Mouse (Mus musculus): ENCODE results near the gene Mgat2. TPM values are rescaled to one million over a fixed set of nuclear protein-coding genes. Genes with fewer than 3 reads are reported as not detected.

Mgat2 gene
- polyA plus RNA-seq, 1 experiment from 2014 or later: 32.6 TPM

DNA sequence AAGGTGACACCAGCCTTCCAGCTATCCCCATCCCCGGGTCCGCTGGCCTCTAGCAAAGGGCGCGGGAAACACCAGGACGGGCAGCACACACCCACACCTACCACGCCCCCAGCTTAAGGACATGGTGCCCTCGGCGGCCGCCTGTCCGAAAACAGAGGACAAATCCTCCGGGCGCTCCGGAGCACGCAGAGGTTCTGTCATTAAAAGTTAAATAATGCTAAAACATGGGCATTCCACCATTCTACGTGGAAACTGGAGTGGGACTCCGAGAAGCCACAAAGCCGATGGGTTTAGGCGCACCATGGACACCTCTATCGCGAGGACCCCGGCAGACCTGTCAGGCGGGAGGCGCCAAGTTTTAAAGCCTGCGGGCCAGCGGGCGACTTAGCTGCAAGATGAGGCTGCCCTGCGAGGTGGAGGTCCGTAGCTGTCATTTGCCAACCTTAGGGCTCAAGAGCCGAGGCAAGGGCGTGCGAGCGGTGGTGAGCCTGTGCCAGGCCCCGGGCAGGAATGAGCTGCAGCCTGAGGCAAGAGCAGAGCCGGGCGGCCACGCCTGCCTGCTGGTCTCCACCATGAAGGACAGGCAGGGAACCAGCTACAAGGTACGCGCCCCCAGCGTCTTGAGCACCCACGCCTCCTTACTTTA is 15.4 kb upstream of the Mgat2 start, which contains the start of gene Lrr1:
TSS of gene Lrr1 (plus strand) at position 354 of the 646 bp plus-strand sequence.
- H3K27me3 ChIP-seq (replicated peaks; ENCODE audit: control insufficient read depth, insufficient read depth, low read length): no peaks in the 10 kb centered on the region
- peak; percentile 95 for ATAC-seq
- peak within 1 kb of the TSS; percentile 81 for H3K27ac ChIP-seq (ENCODE audit: low read length)
- peaks cover 10% of the 10 kb centered on the region for H3K4me1 ChIP-seq (replicated peaks; ENCODE audit: control insufficient read depth, insufficient read depth, low read length)
- H3K36me3 ChIP-seq (ENCODE audit: control insufficient read depth, insufficient read depth): no peaks in the 10 kb centered on the region
- peak within 1 kb of the TSS; percentile 79 for H3K9ac ChIP-seq (replicated peaks; ENCODE audit: low read depth, low read length)
- H3K9me3 ChIP-seq (ENCODE audit: control insufficient read depth, low read length): no peaks in the 10 kb centered on the region
- H3K4me2 ChIP-seq (ENCODE audit: low read length): peak within 1 kb of the TSS; percentile 91
- peak within 1 kb of the TSS; percentile 87 for H3K4me3 ChIP-seq (replicated peaks; ENCODE audit: low read length)
- under 1% methylated on average over 40 of the region's 40 CpGs for WGBS

DNA sequence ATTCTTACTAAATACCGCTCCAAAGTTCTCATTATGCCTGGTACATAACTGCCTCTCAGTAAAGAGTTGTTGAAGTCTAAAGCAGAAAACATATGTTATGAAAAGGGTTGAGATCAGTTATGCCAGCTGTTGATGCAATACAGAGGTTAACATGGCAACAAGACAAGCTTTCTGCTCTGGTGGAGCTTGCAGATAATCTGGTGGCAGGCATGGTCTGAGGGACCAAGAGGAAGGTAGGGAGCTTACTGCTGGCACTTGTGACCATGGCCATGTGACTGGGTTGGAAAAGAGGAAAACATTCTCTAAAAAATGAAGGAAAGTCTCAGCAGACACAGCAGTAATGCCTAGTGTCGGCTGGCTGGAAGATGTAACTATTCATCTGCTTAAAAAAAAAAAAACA is 12.7 kb upstream of the Mgat2 start:
- Histone ChIP-seq H3K36me3 (ENCODE audit: control insufficient read depth, insufficient read depth) (no peaks in the 10 kb centered on the region; the same call in 1 of the 2 replicates), H3K9me3 (ENCODE audit: control insufficient read depth, low read length) (no peaks in the 10 kb centered on the region), H3K4me2 (ENCODE audit: low read length) (no peak overlapping the region), H3K4me1 (replicated peaks; ENCODE audit: control insufficient read depth, insufficient read depth, low read length) (peaks cover 10% of the 10 kb centered on the region), H3K27me3 (replicated peaks; ENCODE audit: control insufficient read depth, insufficient read depth, low read length) (no peaks in the 10 kb centered on the region), H3K9ac (replicated peaks; ENCODE audit: low read depth, low read length) (no peak overlapping the region), H3K4me3 (replicated peaks; ENCODE audit: low read length) (no peak overlapping the region), H3K27ac (ENCODE audit: low read length) (no peak overlapping the region)
- 95% methylated on average over 2 of the region's 2 CpGs for WGBS
- ATAC-seq: no peak

DNA sequence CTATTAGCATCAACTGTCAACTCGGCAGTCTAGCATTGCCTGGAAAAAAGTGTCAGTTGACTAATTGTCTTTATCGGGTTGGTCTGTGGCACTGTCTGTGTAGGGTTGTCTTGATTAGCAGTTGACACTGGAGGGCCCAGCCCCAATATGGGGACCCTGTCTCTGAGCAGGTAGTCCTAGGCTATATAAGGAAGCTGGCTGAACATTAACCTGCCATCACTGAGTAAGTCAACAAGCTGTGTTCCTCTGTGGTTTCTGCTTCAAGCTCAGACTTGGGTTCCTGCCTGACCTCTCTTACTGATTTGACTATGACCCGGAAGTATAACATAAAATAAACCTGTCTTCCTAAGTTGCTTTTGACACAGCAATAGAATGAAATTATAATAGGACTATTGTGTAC is 8.0 kb upstream of the Mgat2 start:
- Histone ChIP-seq H3K4me2 (ENCODE audit: low read length) (no peak overlapping the region), H3K27ac (ENCODE audit: low read length) (no peak overlapping the region), H3K4me1 (replicated peaks; ENCODE audit: control insufficient read depth, insufficient read depth, low read length) (no peaks in the 10 kb centered on the region), H3K27me3 (replicated peaks; ENCODE audit: control insufficient read depth, insufficient read depth, low read length) (no peaks in the 10 kb centered on the region), H3K36me3 (ENCODE audit: control insufficient read depth, insufficient read depth) (no peaks in the 10 kb centered on the region; the same call in 1 of the 2 replicates), H3K4me3 (replicated peaks; ENCODE audit: low read length) (no peak overlapping the region), H3K9me3 (ENCODE audit: control insufficient read depth, low read length) (no peaks in the 10 kb centered on the region), H3K9ac (replicated peaks; ENCODE audit: low read depth, low read length) (no peak overlapping the region)
- WGBS: 93% methylated on average over 3 of the region's 3 CpGs
- ATAC-seq: no peak

DNA sequence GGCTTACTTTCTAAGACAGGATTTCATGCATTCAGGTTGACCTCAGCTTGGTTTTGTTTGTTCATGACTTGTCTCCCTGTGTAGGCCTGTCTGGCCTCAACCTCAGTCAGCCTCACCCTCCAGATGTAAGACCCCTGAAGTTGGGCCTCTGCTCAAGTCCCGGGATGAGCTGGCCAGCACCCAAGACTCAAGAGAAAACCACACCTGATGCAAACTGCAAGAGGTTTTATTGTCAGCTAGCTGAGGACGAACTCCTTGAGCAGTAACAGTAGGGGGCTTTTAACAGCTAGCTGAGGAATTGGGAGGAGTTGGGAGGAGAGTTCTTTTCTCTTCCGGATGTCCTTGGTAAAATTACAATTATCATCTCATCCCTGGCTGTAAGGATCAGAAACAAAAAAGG is 6.4 kb upstream of the Mgat2 start:
- Histone ChIP-seq H3K36me3 (ENCODE audit: control insufficient read depth, insufficient read depth) (peaks cover 5% of the 10 kb centered on the region; the same call in 1 of the 2 replicates), H3K4me2 (ENCODE audit: low read length) (no peak overlapping the region), H3K4me1 (replicated peaks; ENCODE audit: control insufficient read depth, insufficient read depth, low read length) (no peaks in the 10 kb centered on the region), H3K9me3 (ENCODE audit: control insufficient read depth, low read length) (no peaks in the 10 kb centered on the region), H3K27me3 (replicated peaks; ENCODE audit: control insufficient read depth, insufficient read depth, low read length) (no peaks in the 10 kb centered on the region), H3K27ac (ENCODE audit: low read length) (no peak overlapping the region), H3K9ac (replicated peaks; ENCODE audit: low read depth, low read length) (no peak overlapping the region), H3K4me3 (replicated peaks; ENCODE audit: low read length) (no peak overlapping the region)
- 71% methylated on average over 3 of the region's 3 CpGs for WGBS
- no peak for ATAC-seq

DNA sequence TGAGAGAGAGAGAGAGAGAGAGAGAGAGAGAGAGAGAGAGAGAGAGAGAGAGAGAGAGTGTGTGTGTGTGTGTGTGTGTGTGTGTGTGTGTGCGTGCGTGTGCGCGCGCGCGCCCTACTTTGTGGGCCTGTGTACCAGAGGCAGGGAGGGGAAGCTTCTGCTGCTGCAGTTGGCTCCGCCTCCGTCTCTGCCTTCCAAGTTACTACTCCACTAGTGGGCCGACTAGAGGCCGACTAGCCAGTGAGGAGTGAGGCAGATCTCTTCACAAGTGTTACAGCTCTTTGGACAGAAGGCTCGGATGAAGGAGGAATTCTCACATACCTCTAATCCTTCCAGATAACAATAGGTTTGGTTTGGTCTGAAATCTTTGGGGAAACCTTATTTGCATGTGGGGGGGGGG is 4.6 kb upstream of the Mgat2 start:
- no peak for ATAC-seq
- peaks cover 6% of the 10 kb centered on the region for H3K4me1 ChIP-seq (replicated peaks; ENCODE audit: control insufficient read depth, insufficient read depth, low read length)
- WGBS: 76% methylated on average over 12 of the region's 12 CpGs

DNA sequence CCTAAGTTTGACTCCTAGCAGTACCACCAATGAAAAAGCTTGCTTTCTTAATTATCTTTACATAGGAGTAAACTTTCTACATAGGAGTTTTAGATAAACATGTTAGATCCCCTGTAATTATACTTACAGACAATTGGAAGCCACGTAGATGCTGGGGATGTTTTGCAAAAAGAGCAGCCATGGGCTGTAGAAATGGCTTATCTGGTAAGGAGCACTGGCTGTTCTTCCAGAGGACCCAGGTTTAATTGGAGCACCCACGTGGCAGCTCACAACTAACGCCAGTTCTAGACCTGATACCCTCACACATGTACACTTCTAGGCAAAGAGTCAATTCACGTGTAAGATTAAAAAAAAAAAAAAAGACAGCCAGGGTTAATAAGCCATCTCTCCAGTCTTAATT is 2.2 kb upstream of the Mgat2 start:
- Histone ChIP-seq H3K36me3 (ENCODE audit: control insufficient read depth, insufficient read depth) (peaks cover 6% of the 10 kb centered on the region; the same call in 1 of the 2 replicates), H3K4me2 (ENCODE audit: low read length) (no peak overlapping the region), H3K27ac (ENCODE audit: low read length) (no peak overlapping the region), H3K9me3 (ENCODE audit: control insufficient read depth, low read length) (no peaks in the 10 kb centered on the region), H3K9ac (replicated peaks; ENCODE audit: low read depth, low read length) (no peak overlapping the region), H3K4me3 (replicated peaks; ENCODE audit: low read length) (no peak overlapping the region), H3K27me3 (replicated peaks; ENCODE audit: control insufficient read depth, insufficient read depth, low read length) (no peaks in the 10 kb centered on the region), H3K4me1 (replicated peaks; ENCODE audit: control insufficient read depth, insufficient read depth, low read length) (peaks cover 18% of the 10 kb centered on the region)
- 86% methylated on average over 4 of the region's 4 CpGs for WGBS
- ATAC-seq: no peak

More for the DNA sequence above, 4.6 kb upstream of the Mgat2 start:
- H3K27ac ChIP-seq (ENCODE audit: low read length): no peak overlapping the region
- no peaks in the 10 kb centered on the region for H3K9me3 ChIP-seq (ENCODE audit: control insufficient read depth, low read length)
- peaks cover 6% of the 10 kb centered on the region; the same call in 1 of the 2 replicates for H3K36me3 ChIP-seq (ENCODE audit: control insufficient read depth, insufficient read depth)
- no peak overlapping the region for H3K4me2 ChIP-seq (ENCODE audit: low read length)
- no peak overlapping the region for H3K4me3 ChIP-seq (replicated peaks; ENCODE audit: low read length)
- H3K9ac ChIP-seq (replicated peaks; ENCODE audit: low read depth, low read length): no peak overlapping the region
- no peaks in the 10 kb centered on the region for H3K27me3 ChIP-seq (replicated peaks; ENCODE audit: control insufficient read depth, insufficient read depth, low read length)

DNA sequence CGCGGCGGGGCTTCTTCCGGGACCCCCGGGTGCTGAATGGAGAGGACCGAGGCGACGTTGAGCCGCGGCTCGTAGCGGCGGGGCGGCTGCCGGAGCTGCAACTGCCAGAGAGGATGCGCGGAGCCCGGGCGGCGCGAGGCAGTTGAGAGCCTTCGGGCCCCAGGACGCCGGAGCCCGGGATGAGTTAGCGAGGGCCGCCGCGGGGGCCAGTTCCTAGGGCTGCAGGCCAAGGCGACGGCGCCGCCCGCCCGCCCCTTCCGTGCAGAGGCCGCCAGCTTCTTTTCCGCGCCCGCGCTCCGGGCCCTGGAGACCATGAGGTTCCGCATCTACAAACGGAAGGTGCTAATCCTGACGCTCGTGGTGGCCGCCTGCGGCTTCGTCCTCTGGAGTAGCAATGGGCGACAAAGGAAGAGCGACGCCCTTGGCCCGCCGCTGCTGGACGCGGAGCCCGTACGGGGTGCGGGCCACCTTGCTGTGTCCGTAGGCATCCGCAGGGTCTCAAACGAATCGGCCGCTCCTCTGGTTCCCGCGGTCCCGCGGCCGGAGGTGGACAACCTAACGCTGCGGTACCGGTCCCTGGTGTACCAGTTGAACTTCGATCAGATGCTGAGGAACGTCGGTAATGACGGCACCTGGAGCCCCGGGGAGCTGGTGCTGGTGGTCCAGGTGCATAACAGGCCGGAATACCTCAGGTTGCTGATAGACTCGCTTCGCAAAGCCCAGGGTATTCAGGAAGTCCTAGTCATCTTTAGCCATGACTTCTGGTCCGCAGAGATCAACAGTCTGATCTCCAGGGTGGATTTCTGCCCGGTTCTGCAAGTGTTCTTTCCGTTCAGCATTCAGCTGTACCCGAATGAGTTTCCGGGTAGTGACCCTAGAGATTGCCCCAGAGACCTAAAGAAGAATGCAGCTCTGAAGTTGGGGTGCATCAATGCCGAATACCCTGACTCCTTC is 662 bp downstream of the Mgat2 start:
- peak overlapping the region; percentile 94 for H3K4me3 ChIP-seq (replicated peaks; ENCODE audit: low read length)
- H3K4me1 ChIP-seq (replicated peaks; ENCODE audit: control insufficient read depth, insufficient read depth, low read length): peaks cover 24% of the 10 kb centered on the region
- H3K9me3 ChIP-seq (ENCODE audit: control insufficient read depth, low read length): no peaks in the 10 kb centered on the region
- no peaks in the 10 kb centered on the region for H3K27me3 ChIP-seq (replicated peaks; ENCODE audit: control insufficient read depth, insufficient read depth, low read length)
- H3K27ac ChIP-seq (ENCODE audit: low read length): peak overlapping the region; percentile 84
- peak; percentile 69 for ATAC-seq
- WGBS: 2% methylated on average over 83 of the region's 86 CpGs
- H3K9ac ChIP-seq (replicated peaks; ENCODE audit: low read depth, low read length): peak overlapping the region; percentile 94
- peaks cover 6% of the 10 kb centered on the region; the same call in 1 of the 2 replicates for H3K36me3 ChIP-seq (ENCODE audit: control insufficient read depth, insufficient read depth)
- H3K4me2 ChIP-seq (ENCODE audit: low read length): peak overlapping the region; percentile 98

DNA sequence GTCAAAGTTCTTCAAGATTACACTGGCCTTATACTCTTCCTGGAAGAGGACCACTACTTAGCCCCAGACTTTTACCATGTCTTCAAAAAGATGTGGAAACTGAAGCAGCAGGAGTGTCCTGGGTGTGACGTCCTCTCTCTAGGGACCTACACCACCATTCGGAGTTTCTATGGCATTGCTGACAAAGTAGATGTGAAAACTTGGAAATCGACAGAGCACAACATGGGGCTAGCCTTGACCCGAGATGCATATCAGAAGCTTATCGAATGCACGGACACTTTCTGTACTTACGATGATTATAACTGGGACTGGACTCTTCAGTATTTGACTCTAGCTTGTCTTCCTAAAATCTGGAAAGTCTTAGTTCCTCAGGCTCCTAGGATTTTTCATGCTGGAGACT is 1.4 kb downstream of the Mgat2 start:
- WGBS: 79% methylated on average over 7 of the region's 7 CpGs
- Histone ChIP-seq H3K27me3 (replicated peaks; ENCODE audit: control insufficient read depth, insufficient read depth, low read length) (no peaks in the 10 kb centered on the region), H3K4me3 (replicated peaks; ENCODE audit: low read length) (peak overlapping the region; percentile 94), H3K9me3 (ENCODE audit: control insufficient read depth, low read length) (no peaks in the 10 kb centered on the region), H3K27ac (ENCODE audit: low read length) (no peak overlapping the region), H3K4me1 (replicated peaks; ENCODE audit: control insufficient read depth, insufficient read depth, low read length) (peaks cover 24% of the 10 kb centered on the region), H3K4me2 (ENCODE audit: low read length) (peak overlapping the region; percentile 98), H3K9ac (replicated peaks; ENCODE audit: low read depth, low read length) (peak overlapping the region; percentile 94; the same call in 1 of the 2 replicates), H3K36me3 (ENCODE audit: control insufficient read depth, insufficient read depth) (peaks cover 6% of the 10 kb centered on the region; the same call in 1 of the 2 replicates)
- no peak for ATAC-seq

DNA sequence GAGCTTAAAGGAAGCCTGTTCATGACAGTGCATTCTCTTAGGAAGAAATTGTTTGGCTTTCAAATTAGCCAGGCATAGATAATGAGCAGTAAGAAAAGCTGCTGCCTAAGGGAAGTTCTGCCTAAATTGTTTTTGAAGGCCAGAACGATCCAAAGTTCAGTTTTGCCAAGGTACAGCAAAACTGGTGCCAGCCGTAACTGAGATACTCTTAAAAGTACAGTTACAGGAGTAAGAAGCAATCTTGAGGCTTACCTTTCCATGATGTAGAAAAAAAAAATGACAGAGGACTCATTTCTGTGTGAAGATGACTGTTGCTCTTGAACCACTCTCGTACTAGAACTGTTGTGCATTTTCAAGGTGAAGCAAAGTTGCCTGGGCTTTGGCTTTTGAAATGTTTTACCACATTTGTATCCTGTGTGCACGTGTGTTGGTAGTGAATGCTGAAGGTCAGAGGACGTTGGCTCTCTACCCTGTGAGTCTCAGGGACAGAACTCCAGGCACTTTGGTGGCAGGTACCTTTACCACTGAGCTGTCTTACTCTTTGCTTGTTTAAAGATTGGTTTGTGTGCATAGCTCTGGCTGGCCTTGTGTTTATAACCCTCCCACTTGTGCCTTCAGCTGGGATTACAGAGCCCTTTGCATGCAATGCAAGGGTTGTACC is 3.0 kb downstream of the Mgat2 start:
- 56% methylated on average over 5 of the region's 5 CpGs for WGBS
- H3K4me3 ChIP-seq (replicated peaks; ENCODE audit: low read length): no peak overlapping the region
- no peak overlapping the region for H3K27ac ChIP-seq (ENCODE audit: low read length)
- H3K4me2 ChIP-seq (ENCODE audit: low read length): no peak overlapping the region
- no peaks in the 10 kb centered on the region for H3K9me3 ChIP-seq (ENCODE audit: control insufficient read depth, low read length)
- H3K27me3 ChIP-seq (replicated peaks; ENCODE audit: control insufficient read depth, insufficient read depth, low read length): no peaks in the 10 kb centered on the region
- no peak for ATAC-seq
- H3K4me1 ChIP-seq (replicated peaks; ENCODE audit: control insufficient read depth, insufficient read depth, low read length): peaks cover 24% of the 10 kb centered on the region
- H3K9ac ChIP-seq (replicated peaks; ENCODE audit: low read depth, low read length): 0 out of 2 replicates have a peak overlapping the region, but pooled peaks have one; percentile 13
- H3K36me3 ChIP-seq (ENCODE audit: control insufficient read depth, insufficient read depth): peaks cover 7% of the 10 kb centered on the region

All from forebrain, embryonic 16.5 days (tissue).